Mouse (Mus musculus) left cerebral cortex, adult 8-10 months (tissue): ENCODE measurements around the gene Pax6. TPM values are rescaled to one million over a fixed set of nuclear protein-coding genes. Genes with fewer than 3 reads are reported as not detected.

Experiments
- DNase-seq, 2 experiments: peaks; one replicate each; pipeline ENCODE4 v3.0.0; 2022; ENCODE audit warnings: low spot score in 2 of 2
- total RNA-seq, 4 experiments: library from RNA; stranded (reverse); gene quantifications; 2 replicates each; pipeline ENCODE4 v1.2.4; 2022

Pax6 gene
- total RNA-seq, 4 experiments from 2014 or later, result 9.3 to 12.0 (median 11.3) TPM

DNA sequence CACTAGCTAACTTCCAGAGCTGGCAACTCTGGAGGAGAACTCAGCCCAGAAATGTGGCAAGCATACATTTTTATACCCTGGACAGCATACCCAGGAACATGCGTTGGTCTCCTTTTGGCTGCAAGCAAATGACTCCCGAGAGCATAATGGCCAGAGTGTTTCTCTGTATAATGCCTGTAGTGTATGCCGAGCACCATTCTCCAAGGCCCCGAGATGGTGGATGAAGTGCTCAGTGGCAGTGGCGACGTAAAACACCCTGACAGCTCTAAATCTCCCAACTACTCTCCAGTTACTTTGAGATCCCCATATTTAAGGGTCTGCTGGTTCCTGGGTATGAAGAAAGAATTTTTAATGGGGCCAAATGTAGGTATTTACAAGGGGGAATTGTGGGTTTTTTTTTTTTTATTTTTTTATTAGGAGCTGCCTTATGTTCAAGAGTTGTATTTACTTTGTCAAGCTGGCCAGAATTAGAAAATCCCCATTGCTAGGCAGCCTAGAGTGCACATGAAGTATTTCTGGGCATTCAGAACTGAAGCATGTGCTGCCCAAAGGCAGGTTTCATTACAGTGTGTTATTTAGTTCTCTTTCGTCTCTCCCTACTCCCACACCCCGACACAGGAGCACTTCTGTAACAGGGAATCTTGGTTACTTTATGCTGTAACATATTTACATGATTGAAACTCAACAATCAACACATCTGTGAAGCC lies 46.9 kb downstream of the Pax6 start:
- no peak for DNase-seq

DNA sequence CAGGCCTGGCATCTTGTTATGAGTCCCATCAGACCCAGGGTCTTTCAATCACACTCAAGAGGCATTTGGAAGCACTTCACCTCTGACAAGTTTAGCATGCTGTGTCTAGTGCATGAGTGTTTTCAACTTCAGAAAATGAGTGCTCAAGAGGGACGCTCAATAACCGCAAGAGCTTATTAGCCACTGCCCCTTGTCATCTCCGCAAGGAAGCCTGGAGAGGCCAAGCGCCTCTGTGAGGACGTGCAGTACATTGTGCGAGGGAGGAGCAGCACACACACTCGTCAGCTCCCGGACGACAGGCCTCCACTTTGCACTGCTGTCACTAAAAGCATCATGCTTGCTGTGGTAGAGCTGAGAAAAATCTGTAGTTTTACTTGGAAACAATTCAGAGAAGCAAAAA lies 58.0 kb downstream of the Pax6 start:
- no peak for DNase-seq

DNA sequence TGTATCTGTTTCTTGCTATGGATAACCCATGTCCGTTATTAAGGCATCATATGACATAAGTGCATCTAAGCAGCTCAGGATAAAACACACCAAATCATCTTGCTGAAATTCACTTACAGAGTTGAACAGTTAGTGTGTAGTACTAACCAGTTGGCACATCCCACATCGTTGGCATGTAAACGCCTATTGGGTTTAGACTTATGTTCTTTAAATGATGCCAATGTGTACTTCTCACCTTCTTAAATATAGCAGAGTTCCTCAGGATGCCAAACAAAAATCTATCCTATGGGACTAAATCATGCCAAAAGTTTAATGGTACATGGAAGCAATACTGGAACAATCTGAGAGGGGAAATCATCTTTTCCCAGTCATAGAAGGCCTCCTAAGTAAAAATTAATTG lies 62.0 kb downstream of the Pax6 start:
- peak in 1 of 2 experiments; percentile 19 for DNase-seq

DNA sequence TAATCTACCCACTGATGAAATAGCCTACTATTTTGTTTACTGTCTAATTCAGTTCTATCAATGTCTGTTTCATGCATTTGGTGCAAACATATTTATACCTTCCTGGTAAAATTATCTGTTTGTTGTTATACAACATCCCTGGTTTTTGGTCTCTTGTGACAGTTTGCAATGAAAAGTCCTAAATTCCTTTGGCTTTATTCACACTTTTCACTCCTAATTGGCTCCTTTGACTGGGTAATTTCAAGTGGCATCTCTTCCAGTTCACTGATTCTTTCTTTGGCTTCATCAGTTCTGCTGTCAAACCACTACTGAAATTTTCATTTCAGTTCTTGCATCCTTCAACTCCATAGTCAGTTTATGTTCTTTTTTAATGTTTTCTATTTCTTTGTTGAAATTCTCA lies 67.5 kb downstream of the Pax6 start:
- no peak for DNase-seq

DNA sequence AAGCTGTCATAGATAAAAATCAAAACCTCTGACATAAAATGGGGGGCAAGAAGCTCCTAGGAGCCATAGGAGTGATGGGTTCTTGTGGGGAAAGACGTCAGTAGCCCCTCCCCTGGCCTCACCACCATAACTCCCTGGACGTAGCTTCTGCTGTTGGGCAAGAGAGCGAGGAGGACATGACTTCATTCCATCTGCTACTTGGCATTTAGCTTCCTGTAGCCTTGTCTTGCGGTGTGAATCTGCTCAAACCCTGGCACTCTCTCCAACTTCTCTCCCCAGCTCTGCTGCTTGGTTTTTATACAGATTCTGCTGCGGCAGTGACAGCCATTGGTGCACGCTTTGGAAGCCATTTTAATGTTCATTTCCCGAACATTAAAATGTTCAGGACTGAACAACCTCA lies 78.2 kb downstream of the Pax6 start:
- DNase-seq, result no peak

Other genes with a start within 250 kb of the Pax6 start
- 10 to 100 TPM; 17.3 to 28.9 (median 20.5) TPM for gene Elp4, start 235.7 kb downstream of the Pax6 start, total RNA-seq
- gene Immp1l, start 235.7 kb downstream of the Pax6 start, total RNA-seq, result 10 to 100 TPM; 24.5 to 30.9 (median 27.4) TPM